Mouse (Mus musculus): ENCODE data around the gene Zfp969. TPM values are rescaled to one million over a fixed set of nuclear protein-coding genes. Genes with fewer than 3 reads are reported as not detected.
"Not testable (repeated sequence)": the region's sequence is repeated elsewhere in the genome, so short reads cannot be mapped to it uniquely, and the experiment has no call there.

The Zfp969 gene
- polyA plus RNA-seq (2015; fragmentation: Nextera tagmentation; extraction: Ambion mirVana) = 33.8 and 34.7 TPM in 2 replicates

DNA sequence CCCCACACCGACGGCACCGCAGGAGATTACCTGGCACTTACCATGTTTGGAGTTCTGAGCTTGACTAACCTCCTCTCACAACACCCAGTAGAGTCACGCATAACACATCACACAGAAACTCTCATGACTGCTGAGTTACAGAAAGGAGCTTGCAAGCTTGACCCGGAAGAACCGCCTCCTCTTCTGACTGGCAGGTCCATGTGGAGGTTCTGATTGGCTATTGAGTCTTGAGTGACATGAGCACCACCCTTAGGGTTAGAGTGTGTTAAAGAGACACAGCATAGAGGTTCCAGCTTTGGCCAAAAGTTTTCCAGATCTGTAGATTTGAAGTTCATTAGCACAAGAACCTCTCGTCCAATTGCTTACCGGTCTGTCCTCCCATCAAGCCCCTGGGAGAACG, at the start of gene Zfp969:
Zfp969 (minus strand) TSS at position 101 of the 400 bp plus-strand sequence.
- not testable (repeated sequence) for DNase-seq (ENCODE audit: low spot score); H3K9ac ChIP-seq (ENCODE audit: low read depth, low read length); H3K9me3 ChIP-seq (replicated peaks; ENCODE audit: low read length); H3K4me3 ChIP-seq (replicated peaks; ENCODE audit: low read depth, low read length); H3K4me1 ChIP-seq (replicated peaks; ENCODE audit: insufficient read depth, low read length); H3K4me2 ChIP-seq (ENCODE audit: low read length); ATAC-seq (replicated peaks; ENCODE audit: low FRiP score, low read depth); H3K27me3 ChIP-seq (ENCODE audit: insufficient read depth, low read length); H3K36me3 ChIP-seq (ENCODE audit: insufficient read depth, low read length); H3K27ac ChIP-seq
- WGBS = no CpG with 5 or more reads among the region's 9 CpGs

DNA sequence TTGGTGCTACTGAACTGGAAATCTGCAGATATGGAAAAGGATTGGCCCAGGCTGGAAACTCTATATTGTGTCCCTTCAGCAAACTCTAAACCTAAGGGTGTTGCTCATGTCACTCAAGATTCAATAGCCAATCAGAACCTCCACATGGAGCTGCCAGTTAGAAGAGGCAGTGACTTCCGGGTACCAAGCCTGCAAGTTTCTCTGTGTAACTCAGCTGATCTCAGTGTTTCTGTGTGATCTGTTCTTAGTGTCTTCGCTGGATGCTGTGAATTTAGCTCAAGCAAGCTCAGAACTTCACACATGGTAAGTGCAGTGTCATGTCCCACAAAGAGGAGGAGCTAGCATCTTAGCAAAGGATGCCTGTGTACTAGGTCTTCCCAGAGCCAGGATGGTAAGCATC, 37.8 kb upstream of the Zfp969 start, which contains the start of gene Gm2007:
Gm2007 (plus strand) TSS at position 301 of the 400 bp plus-strand sequence.
- not testable (repeated sequence) for H3K4me3 ChIP-seq (replicated peaks; ENCODE audit: low read depth, low read length); H3K9ac ChIP-seq (ENCODE audit: low read depth, low read length); H3K27me3 ChIP-seq (ENCODE audit: insufficient read depth, low read length); H3K27ac ChIP-seq; H3K36me3 ChIP-seq (ENCODE audit: insufficient read depth, low read length); H3K4me2 ChIP-seq (ENCODE audit: low read length); H3K9me3 ChIP-seq (replicated peaks; ENCODE audit: low read length); H3K4me1 ChIP-seq (replicated peaks; ENCODE audit: insufficient read depth, low read length); ATAC-seq (replicated peaks; ENCODE audit: low FRiP score, low read depth); DNase-seq (ENCODE audit: low spot score)
- no CpG with 5 or more reads among the region's 2 CpGs for WGBS

DNA sequence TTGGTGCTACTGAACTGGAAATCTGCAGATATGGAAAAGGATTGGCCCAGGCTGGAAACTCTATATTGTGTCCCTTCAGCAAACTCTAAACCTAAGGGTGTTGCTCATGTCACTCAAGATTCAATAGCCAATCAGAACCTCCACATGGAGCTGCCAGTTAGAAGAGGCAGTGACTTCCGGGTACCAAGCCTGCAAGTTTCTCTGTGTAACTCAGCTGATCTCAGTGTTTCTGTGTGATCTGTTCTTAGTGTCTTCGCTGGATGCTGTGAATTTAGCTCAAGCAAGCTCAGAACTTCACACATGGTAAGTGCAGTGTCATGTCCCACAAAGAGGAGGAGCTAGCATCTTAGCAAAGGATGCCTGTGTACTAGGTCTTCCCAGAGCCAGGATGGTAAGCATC, 59.8 kb downstream of the Zfp969 start, which contains the start of gene Gm11007:
Gm11007 (plus strand) TSS at position 301 of the 400 bp plus-strand sequence.
- H3K4me2 ChIP-seq (ENCODE audit: low read length); H3K36me3 ChIP-seq (ENCODE audit: insufficient read depth, low read length); DNase-seq (ENCODE audit: low spot score); H3K9ac ChIP-seq (ENCODE audit: low read depth, low read length); H3K27ac ChIP-seq; H3K4me3 ChIP-seq (replicated peaks; ENCODE audit: low read depth, low read length); H3K4me1 ChIP-seq (replicated peaks; ENCODE audit: insufficient read depth, low read length); H3K27me3 ChIP-seq (ENCODE audit: insufficient read depth, low read length); H3K9me3 ChIP-seq (replicated peaks; ENCODE audit: low read length); ATAC-seq (replicated peaks; ENCODE audit: low FRiP score, low read depth): not testable (repeated sequence)
- no CpG with 5 or more reads among the region's 2 CpGs for WGBS

Other genes starting within 250 kb of the Zfp969 start
- gene Zfp965, start 233.7 kb downstream of the Zfp969 start, polyA plus RNA-seq (2015; fragmentation: Nextera tagmentation; extraction: Ambion mirVana) = 6.4 and 7.4 TPM in 2 replicates
- not detected in 2 replicates for gene Gm11007, start 59.7 kb downstream of the Zfp969 start, polyA plus RNA-seq (2015; fragmentation: Nextera tagmentation; extraction: Ambion mirVana)
- not detected in 2 replicates for gene Gm2007, start 37.9 kb upstream of the Zfp969 start, polyA plus RNA-seq (2015; fragmentation: Nextera tagmentation; extraction: Ambion mirVana)
- 3.1 and 4.9 TPM in 2 replicates for gene Gm14288, start 97.4 kb upstream of the Zfp969 start, polyA plus RNA-seq (2015; fragmentation: Nextera tagmentation; extraction: Ambion mirVana)
- 22.9 and 25.1 TPM in 2 replicates for gene Gm6710, start 165.6 kb upstream of the Zfp969 start, polyA plus RNA-seq (2015; fragmentation: Nextera tagmentation; extraction: Ambion mirVana)
- gene Zfp966, start 227.5 kb upstream of the Zfp969 start, polyA plus RNA-seq (2015; fragmentation: Nextera tagmentation; extraction: Ambion mirVana) = 1.4 TPM in 2 replicates